Mouse (Mus musculus): ENCODE data around the gene Atxn1. TPM values are rescaled to one million over a fixed set of nuclear protein-coding genes. Genes with fewer than 3 reads are reported as not detected.

Atxn1 gene
- total and polyA plus RNA-seq, 3 experiments, result 0.39 to 1.1 TPM; not detected in 1

GRCm38 (mm10) chr13:45918006-45918380, 46.8 kb downstream of the Atxn1 start (continued):
- no peak for TF ChIP-seq GABPA (IDR thresholded peaks at IDR 0.05; ENCODE audit: low read depth, low read length)

GRCm38 (mm10) chr13:45917058-45918005, 47.5 kb downstream of the Atxn1 start:
- DNase-seq (ENCODE audit: low read depth, low spot score), result no peak
- H3K36me3 ChIP-seq (ENCODE audit: control insufficient read depth in 1 of 2, insufficient read depth in 2 of 2, low read length in 2 of 2), result peaks cover 0 to 4% of the 10 kb centered on the region in 2 experiments; a peak in 1 of 4 replicates
- TF ChIP-seq CTCF (IDR thresholded peaks at IDR 0.05 in 2 of 3, conservative IDR thresholded peaks at IDR 0.05 in 1 of 3; ENCODE audit: control insufficient read depth in 1 of 3, insufficient read depth in 1 of 3, low read depth in 2 of 3, low read length in 3 of 3, poor library complexity in 1 of 3, severe bottlenecking in 1 of 3) (no peak), JUND (IDR thresholded peaks at IDR 0.05; ENCODE audit: low read depth, low read length) (no peak), CHD1 (IDR thresholded peaks at IDR 0.05; ENCODE audit: low read depth, low read length) (no peak), ELF1 (IDR thresholded peaks at IDR 0.05; ENCODE audit: low read depth, low read length) (no peak)
- no peaks in the 10 kb centered on the region for H3K27me3 ChIP-seq (ENCODE audit: control insufficient read depth in 1 of 2, insufficient read depth in 2 of 2, low read length in 2 of 2)
- peaks cover 4% of the 10 kb centered on the region in 2 experiments for H3K4me1 ChIP-seq (ENCODE audit: control insufficient read depth in 1 of 2, insufficient read depth in 2 of 2, low read length in 2 of 2)
- no peak overlapping the region for H3K27ac ChIP-seq (ENCODE audit: control insufficient read depth, low read depth, low read length)
- no peak overlapping the region for H3K4me3 ChIP-seq (ENCODE audit: control insufficient read depth in 1 of 2, insufficient read depth in 1 of 2, low read depth in 2 of 2, low read length in 2 of 2)
- no peak overlapping the region for H3K9ac ChIP-seq (ENCODE audit: control insufficient read depth, low read depth, low read length, poor library complexity, severe bottlenecking)
- H3K79me2 ChIP-seq (ENCODE audit: control insufficient read depth, insufficient read depth, low read length, poor library complexity), result no peaks in the 10 kb centered on the region
- H3K9me3 ChIP-seq (replicated peaks; ENCODE audit: insufficient read depth, low read length), result no peaks in the 10 kb centered on the region

GRCm38 (mm10) chr13:45915921-45916320, 48.9 kb downstream of the Atxn1 start:
- TF ChIP-seq ZKSCAN1 (IDR thresholded peaks at IDR 0.05; ENCODE audit: low read depth, low read length) (no peak), GABPA (IDR thresholded peaks at IDR 0.05; ENCODE audit: low read depth, low read length) (no peak), E2F4 (IDR thresholded peaks at IDR 0.05; ENCODE audit: borderline replicate concordance, low read depth, low read length) (no peak), MYC (IDR thresholded peaks at IDR 0.05; ENCODE audit: low read depth, low read length) (no peak), GATA1 (IDR thresholded peaks at IDR 0.05; ENCODE audit: low read depth, low read length) (no peak), NRF1 (IDR thresholded peaks at IDR 0.05; ENCODE audit: insufficient read depth, low read depth, low read length, poor library complexity, severe bottlenecking) (no peak), USF2 (IDR thresholded peaks at IDR 0.05; ENCODE audit: borderline replicate concordance in 1 of 2, insufficient read depth in 1 of 2, low read depth in 1 of 2, low read length in 2 of 2) (no peak), USF1 (IDR thresholded peaks at IDR 0.05; ENCODE audit: low read depth, low read length) (no peak), RAD21 (IDR thresholded peaks at IDR 0.05; ENCODE audit: low read depth, low read length) (no peak), MXI1 (IDR thresholded peaks at IDR 0.05; ENCODE audit: low read depth, low read length) (no peak), MYB (IDR thresholded peaks at IDR 0.05; ENCODE audit: low read depth, low read length) (no peak), EP300 (IDR thresholded peaks at IDR 0.05; ENCODE audit: low read depth in 1 of 2, low read length in 2 of 2) (no peak), TAL1 (IDR thresholded peaks at IDR 0.05; ENCODE audit: low read length) (no peak), MEF2A (IDR thresholded peaks at IDR 0.05; ENCODE audit: extremely low read depth, insufficient replicate concordance, low read depth, low read length, poor library complexity, severe bottlenecking) (no peak), TBP (IDR thresholded peaks at IDR 0.05; ENCODE audit: low read depth, low read length) (no peak), MAX (IDR thresholded peaks at IDR 0.05; ENCODE audit: low read length) (no peak), MAFK (IDR thresholded peaks at IDR 0.05; ENCODE audit: borderline replicate concordance, low read depth, low read length) (no peak), ETS1 (IDR thresholded peaks at IDR 0.05; ENCODE audit: low read depth, low read length) (no peak)
- Histone ChIP-seq H3K4me3 (ENCODE audit: control insufficient read depth in 1 of 2, insufficient read depth in 1 of 2, low read depth in 2 of 2, low read length in 2 of 2) (no peak overlapping the region), H3K36me3 (ENCODE audit: control insufficient read depth in 1 of 2, insufficient read depth in 2 of 2, low read length in 2 of 2) (peaks cover 0 to 9% of the 10 kb centered on the region in 2 experiments; a peak in 2 of 4 replicates), H3K9me3 (replicated peaks; ENCODE audit: insufficient read depth, low read length) (no peaks in the 10 kb centered on the region), H3K9ac (ENCODE audit: control insufficient read depth, low read depth, low read length, poor library complexity, severe bottlenecking) (no peak overlapping the region), H3K27me3 (ENCODE audit: control insufficient read depth in 1 of 2, insufficient read depth in 2 of 2, low read length in 2 of 2) (no peaks in the 10 kb centered on the region), H3K79me2 (ENCODE audit: control insufficient read depth, insufficient read depth, low read length, poor library complexity) (no peaks in the 10 kb centered on the region), H3K27ac (ENCODE audit: control insufficient read depth, low read depth, low read length) (no peak overlapping the region), H3K4me1 (ENCODE audit: control insufficient read depth in 1 of 2, insufficient read depth in 2 of 2, low read length in 2 of 2) (peaks cover 0 to 16% of the 10 kb centered on the region in 2 experiments; a peak in 2 of 4 replicates)
- DNase-seq (ENCODE audit: low read depth, low spot score), result peak; percentile 11
